Mouse (Mus musculus): ENCODE results near the gene Sufu. TPM values are rescaled to one million over a fixed set of nuclear protein-coding genes. Genes with fewer than 3 reads are reported as not detected.

The Sufu gene
- polyA plus RNA-seq, 2 experiments = 30.6 to 35.5 TPM

DNA sequence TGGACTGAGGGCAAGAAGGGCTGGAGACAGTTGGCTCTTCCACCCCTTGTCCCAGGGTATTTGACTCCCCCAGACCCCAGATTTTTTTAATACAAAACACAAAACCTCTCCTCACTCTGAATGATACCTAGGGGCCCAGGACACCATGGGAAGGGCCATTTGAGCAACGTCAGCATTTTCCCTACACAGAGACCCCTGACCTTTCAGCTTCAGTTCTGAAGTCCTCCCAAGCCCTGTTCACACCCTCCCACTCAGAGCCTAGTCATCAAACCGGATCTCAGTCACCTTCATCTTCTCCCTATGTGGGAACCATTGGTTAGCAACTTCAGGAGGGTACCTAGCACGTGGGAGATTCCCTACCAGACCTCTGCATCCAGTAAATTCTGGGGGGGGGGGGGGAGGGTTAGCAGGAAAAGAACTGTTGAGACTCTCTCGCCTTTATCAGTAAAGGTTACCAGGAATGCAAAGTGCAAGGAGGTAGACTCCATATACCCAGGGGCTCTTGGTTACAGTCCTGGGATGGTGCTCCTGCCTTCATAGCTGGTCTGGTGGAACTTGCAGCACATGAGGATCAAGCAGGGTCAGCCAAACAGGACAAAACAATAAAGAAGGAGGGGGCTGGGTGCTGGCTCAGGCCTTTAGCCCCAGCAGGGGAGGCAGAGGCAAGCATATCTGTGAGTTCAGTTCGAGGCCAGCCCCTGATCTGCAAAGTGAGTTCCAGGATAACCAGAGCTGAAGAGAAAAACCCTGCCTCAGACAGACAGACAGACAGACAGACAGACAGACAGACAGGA lies 122.3 kb downstream of the Sufu start:
- no peak for TF ChIP-seq POLR2A (IDR thresholded peaks at IDR 0.05; ENCODE audit: borderline replicate concordance, extremely low read depth, insufficient read depth, insufficient read length)
- peaks cover 36% of the 10 kb centered on the region for H3K4me1 ChIP-seq (ENCODE audit: control insufficient read depth, insufficient read depth, low read length)
- H3K4me3 ChIP-seq (replicated peaks; ENCODE audit: low read length) = no peak overlapping the region
- DNase-seq (ENCODE audit: low spot score) (no peak), ATAC-seq (ENCODE audit: low FRiP score, low read depth) (no peak)
- no peaks in the 10 kb centered on the region for H3K27me3 ChIP-seq (ENCODE audit: control insufficient read depth, insufficient read depth, low read length)
- 15% methylated on average over 5 of the region's 5 CpGs for WGBS
- peak overlapping the region; percentile 55; the same call in 1 of the 2 replicates for H3K27ac ChIP-seq (replicated peaks; ENCODE audit: low read depth, low read length)
- peak overlapping the region; percentile 36; the same call in 1 of the 2 replicates for H3K9ac ChIP-seq (ENCODE audit: low read depth, low read length, severe bottlenecking)
- H3K36me3 ChIP-seq (ENCODE audit: control insufficient read depth, insufficient read depth, low read length) = peaks cover 27% of the 10 kb centered on the region
- peak overlapping the region; percentile 47; the same call in 1 of the 2 replicates for H3K4me2 ChIP-seq (replicated peaks; ENCODE audit: low read depth, low read length, severe bottlenecking)
- H3K9me3 ChIP-seq (ENCODE audit: control insufficient read depth, low read length) = no peaks in the 10 kb centered on the region

DNA sequence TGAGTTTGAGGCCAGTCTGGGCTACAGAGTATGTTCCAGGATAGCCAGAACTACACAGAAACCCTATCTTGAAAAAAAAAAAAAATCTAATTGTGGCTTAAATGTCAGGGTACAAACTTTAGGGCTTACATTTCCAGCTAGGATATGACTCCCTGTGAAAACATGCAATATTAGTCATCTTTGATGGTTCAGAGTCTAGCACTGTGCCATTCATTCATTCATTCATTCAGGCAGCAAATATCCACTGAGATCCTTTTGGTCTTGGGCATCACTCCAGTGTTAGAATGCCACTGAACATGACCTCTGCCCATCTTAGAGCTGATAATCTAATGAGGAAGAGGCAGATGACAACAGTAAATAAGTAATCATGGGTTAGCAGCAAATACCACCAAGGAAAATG lies 125.0 kb downstream of the Sufu start:
- no peak for DNase-seq (ENCODE audit: low spot score)
- Histone ChIP-seq H3K4me1 (ENCODE audit: control insufficient read depth, insufficient read depth, low read length) (peaks cover 62% of the 10 kb centered on the region), H3K36me3 (ENCODE audit: control insufficient read depth, insufficient read depth, low read length) (peaks cover 2% of the 10 kb centered on the region; the same call in 1 of the 2 replicates), H3K27me3 (ENCODE audit: control insufficient read depth, insufficient read depth, low read length) (no peaks in the 10 kb centered on the region), H3K9me3 (ENCODE audit: control insufficient read depth, low read length) (no peaks in the 10 kb centered on the region), H3K4me2 (replicated peaks; ENCODE audit: low read depth, low read length, severe bottlenecking) (no peak overlapping the region), H3K9ac (ENCODE audit: low read depth, low read length, severe bottlenecking) (no peak overlapping the region), H3K4me3 (replicated peaks; ENCODE audit: low read length) (no peak overlapping the region), H3K27ac (replicated peaks; ENCODE audit: low read depth, low read length) (no peak overlapping the region)
- no peak for TF ChIP-seq POLR2A (IDR thresholded peaks at IDR 0.05; ENCODE audit: borderline replicate concordance, extremely low read depth, insufficient read depth, insufficient read length)
- ATAC-seq (ENCODE audit: low FRiP score, low read depth) = no peak

DNA sequence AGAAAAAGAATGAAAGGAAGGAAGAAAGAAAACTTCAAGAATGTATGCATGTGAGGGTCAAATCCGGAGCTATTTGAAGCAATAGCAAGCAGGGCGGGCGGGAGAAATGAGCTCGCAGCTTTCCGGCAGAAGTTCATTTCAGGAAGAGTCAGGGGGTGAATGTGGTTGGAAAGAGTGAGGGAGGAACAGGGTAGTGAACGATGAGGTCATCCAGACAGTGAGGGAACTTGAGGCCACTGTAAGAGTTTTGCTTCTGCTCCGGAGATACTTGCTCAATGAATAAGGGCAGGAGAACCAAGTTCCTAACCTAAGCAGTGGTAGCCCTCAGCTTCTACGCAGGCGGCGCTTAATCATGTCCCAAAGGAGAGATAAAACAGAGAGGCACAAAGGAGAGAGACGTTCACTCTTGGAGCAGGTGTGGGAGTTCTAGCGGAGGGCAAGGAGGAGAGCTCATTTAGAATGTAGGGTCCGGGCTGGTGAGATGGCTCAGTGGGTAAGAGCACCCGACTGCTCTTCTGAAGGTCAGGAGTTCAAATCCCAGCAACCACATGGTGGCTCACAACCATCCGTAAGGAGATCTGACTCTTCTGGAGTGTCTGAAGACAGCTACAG lies 125.8 kb downstream of the Sufu start:
- H3K9ac ChIP-seq (ENCODE audit: low read depth, low read length, severe bottlenecking) = no peak overlapping the region
- no peak for ATAC-seq (ENCODE audit: low FRiP score, low read depth)
- H3K36me3 ChIP-seq (ENCODE audit: control insufficient read depth, insufficient read depth, low read length) = no peaks in the 10 kb centered on the region
- 37% methylated on average over 15 of the region's 15 CpGs for WGBS
- H3K4me2 ChIP-seq (replicated peaks; ENCODE audit: low read depth, low read length, severe bottlenecking) = no peak overlapping the region
- H3K27ac ChIP-seq (replicated peaks; ENCODE audit: low read depth, low read length) = no peak overlapping the region
- peak; percentile 36 for DNase-seq (ENCODE audit: low spot score)
- peaks cover 62% of the 10 kb centered on the region for H3K4me1 ChIP-seq (ENCODE audit: control insufficient read depth, insufficient read depth, low read length)
- H3K27me3 ChIP-seq (ENCODE audit: control insufficient read depth, insufficient read depth, low read length) = no peaks in the 10 kb centered on the region
- H3K4me3 ChIP-seq (replicated peaks; ENCODE audit: low read length) = no peak overlapping the region
- H3K9me3 ChIP-seq (ENCODE audit: control insufficient read depth, low read length) = no peaks in the 10 kb centered on the region
- TF ChIP-seq POLR2A (IDR thresholded peaks at IDR 0.05; ENCODE audit: borderline replicate concordance, extremely low read depth, insufficient read depth, insufficient read length) = no peak

DNA sequence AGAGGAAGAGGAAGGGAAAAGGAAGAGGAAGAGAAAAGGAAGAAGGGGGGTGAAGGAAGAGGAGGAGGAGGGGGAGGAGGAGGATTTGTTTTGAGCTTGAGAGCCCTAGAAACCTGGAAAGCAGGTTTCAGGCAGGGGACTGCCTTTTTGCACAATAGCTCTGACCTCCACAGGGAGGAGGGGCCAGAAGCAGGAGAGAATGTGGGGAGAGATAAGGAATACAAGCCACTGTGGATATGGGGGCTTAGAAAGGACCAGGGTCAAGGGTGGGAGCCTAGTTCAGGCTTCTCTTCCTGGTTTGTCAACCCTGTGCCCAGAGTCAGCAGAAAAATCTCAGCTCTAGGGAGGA lies 126.4 kb downstream of the Sufu start:
- ATAC-seq (ENCODE audit: low FRiP score, low read depth) = no peak
- no peak for DNase-seq (ENCODE audit: low spot score)
- H3K27me3 ChIP-seq (ENCODE audit: control insufficient read depth, insufficient read depth, low read length) = no peaks in the 10 kb centered on the region
- H3K4me1 ChIP-seq (ENCODE audit: control insufficient read depth, insufficient read depth, low read length) = peaks cover 61% of the 10 kb centered on the region
- no peak for TF ChIP-seq POLR2A (IDR thresholded peaks at IDR 0.05; ENCODE audit: borderline replicate concordance, extremely low read depth, insufficient read depth, insufficient read length)
- no peak overlapping the region for H3K4me3 ChIP-seq (replicated peaks; ENCODE audit: low read length)
- peak overlapping the region; percentile 39 for H3K4me2 ChIP-seq (replicated peaks; ENCODE audit: low read depth, low read length, severe bottlenecking)
- H3K27ac ChIP-seq (replicated peaks; ENCODE audit: low read depth, low read length) = 0 out of 2 replicates have a peak overlapping the region, but pooled peaks have one; percentile 33
- H3K36me3 ChIP-seq (ENCODE audit: control insufficient read depth, insufficient read depth, low read length) = no peaks in the 10 kb centered on the region
- H3K9me3 ChIP-seq (ENCODE audit: control insufficient read depth, low read length) = no peaks in the 10 kb centered on the region
- H3K9ac ChIP-seq (ENCODE audit: low read depth, low read length, severe bottlenecking) = no peak overlapping the region

GRCm38 (mm10) chr19:46523480-46524151 lies 126.9 kb downstream of the Sufu start:
- Histone ChIP-seq H3K27me3 (ENCODE audit: control insufficient read depth, insufficient read depth, low read length) (no peaks in the 10 kb centered on the region), H3K9ac (ENCODE audit: low read depth, low read length, severe bottlenecking) (0 out of 2 replicates have a peak overlapping the region, but pooled peaks have one; percentile 3), H3K9me3 (ENCODE audit: control insufficient read depth, low read length) (no peaks in the 10 kb centered on the region), H3K4me1 (ENCODE audit: control insufficient read depth, insufficient read depth, low read length) (peaks cover 61% of the 10 kb centered on the region), H3K4me2 (replicated peaks; ENCODE audit: low read depth, low read length, severe bottlenecking) (peak overlapping the region; percentile 39), H3K27ac (replicated peaks; ENCODE audit: low read depth, low read length) (0 out of 2 replicates have a peak overlapping the region, but pooled peaks have one; percentile 55), H3K36me3 (ENCODE audit: control insufficient read depth, insufficient read depth, low read length) (no peaks in the 10 kb centered on the region), H3K4me3 (replicated peaks; ENCODE audit: low read length) (peak overlapping the region; percentile 4)
- peak; percentile 84 for DNase-seq (ENCODE audit: low spot score)
- TF ChIP-seq POLR2A (IDR thresholded peaks at IDR 0.05; ENCODE audit: borderline replicate concordance, extremely low read depth, insufficient read depth, insufficient read length) = no peak
- ATAC-seq (ENCODE audit: low FRiP score, low read depth) = peak; percentile 84
- 4% methylated on average over 20 of the region's 20 CpGs for WGBS
